Mouse (Mus musculus) adrenal gland, adult 18-20 months (tissue): Measurements from ENCODE around the gene Fads2. TPM values are rescaled to one million over a fixed set of nuclear protein-coding genes. Genes with fewer than 3 reads are reported as not detected.

Source experiments
- DNase-seq, 2 experiments: peaks; one replicate each; pipeline ENCODE4 v3.0.0; 2021 to 2022; ENCODE audit warnings: low spot score in 2 of 2
- total RNA-seq, 2 experiments: library from RNA; stranded (reverse); gene quantifications; 1 replicate in 1 of 2; 2 replicates in 1 of 2; pipeline ENCODE4 v1.2.3; 2021

The Fads2 gene
- total RNA-seq, 2 experiments from 2014 or later, result 1,303 to 1,859 TPM

- no peak for DNase-seq
Observed at GRCm38 (mm10) chr19:10018527-10018818, 83.1 kb downstream of the Fads2 start.

GRCm38 (mm10) chr19:10017637-10018526, 83.7 kb downstream of the Fads2 start:
- DNase-seq, result peak; percentile 91 to 95

- no peak for DNase-seq
Observed at GRCm38 (mm10) chr19:10016151-10016550, 85.4 kb downstream of the Fads2 start.

GRCm38 (mm10) chr19:10015442-10015841, 86.1 kb downstream of the Fads2 start:
- DNase-seq, result no peak

- DNase-seq, result no peak
Observed at GRCm38 (mm10) chr19:10014824-10015223, 86.7 kb downstream of the Fads2 start.

- no peak for DNase-seq
Observed at GRCm38 (mm10) chr19:10013913-10014312, 87.6 kb downstream of the Fads2 start.

GRCm38 (mm10) chr19:10013348-10013747, 88.2 kb downstream of the Fads2 start:
- DNase-seq, result no peak

- no peak for DNase-seq
Observed at GRCm38 (mm10) chr19:10012827-10013278, 88.7 kb downstream of the Fads2 start.

Other genes with a start within 250 kb of the Fads2 start
- gene Incenp, start 202.2 kb downstream of the Fads2 start, total RNA-seq, result 1 to 10 TPM; 6.0 to 7.8 TPM
- 1,000 to 10,000 TPM; 3,118 to 4,182 TPM for gene Fth1, start 121.1 kb downstream of the Fads2 start, total RNA-seq
- under 1 TPM; 0.22 to 0.30 TPM for gene Best1, start 100.1 kb downstream of the Fads2 start, total RNA-seq
- 1 to 10 TPM; 3.6 to 5.9 TPM for gene Rab3il1, start 100.1 kb downstream of the Fads2 start, total RNA-seq
- 10 to 100 TPM; 10.3 to 54.2 TPM for gene Fads3, start 60.2 kb downstream of the Fads2 start, total RNA-seq
- gene Fads1, start 81.1 kb upstream of the Fads2 start, total RNA-seq, result 1,000 to 10,000 TPM in 1 of 2 experiments, 100 to 1,000 TPM in 1; 659 to 1,051 TPM
- 100 to 1,000 TPM; 139 to 159 TPM for gene Tmem258, start 102.3 kb upstream of the Fads2 start, total RNA-seq
- 10 to 100 TPM in 1 of 2 experiments, 1 to 10 TPM in 1; 7.1 to 12.4 TPM for gene Fen1, start 102.4 kb upstream of the Fads2 start, total RNA-seq
- 1 to 10 TPM; 2.1 to 2.8 TPM for gene Myrf, start 139.0 kb upstream of the Fads2 start, total RNA-seq
- 10 to 100 TPM in 1 of 2 experiments, 1 to 10 TPM in 1; 6.2 to 12.5 TPM for gene Dagla, start 203.1 kb upstream of the Fads2 start, total RNA-seq